Mouse (Mus musculus): Measurements from ENCODE around the gene Acoxl. TPM values are rescaled to one million over a fixed set of nuclear protein-coding genes. Genes with fewer than 3 reads are reported as not detected.

Acoxl gene
- polyA plus RNA-seq, 1 experiment, result 0.25 TPM

DNA sequence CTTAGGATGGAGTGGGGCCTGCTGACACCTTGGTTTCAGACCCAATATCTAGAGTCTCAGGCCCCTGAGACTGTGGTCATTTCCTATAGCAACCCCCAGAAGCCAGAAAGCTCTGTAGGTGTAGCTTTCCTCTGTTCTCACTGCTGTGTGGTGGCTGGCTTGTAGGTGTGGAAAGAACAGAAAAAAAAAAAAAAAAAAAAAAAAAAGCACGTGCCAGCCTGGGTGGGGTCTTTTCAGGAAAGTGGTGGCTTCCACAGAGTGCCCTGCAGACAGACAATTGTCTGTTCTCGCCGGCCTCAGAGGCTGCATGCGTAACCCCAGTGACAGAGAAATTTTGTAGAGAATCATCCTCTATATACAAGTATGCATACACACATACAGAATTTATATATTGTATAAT is 229.5 kb downstream of the Acoxl start:
- H3K4me3 ChIP-seq (ENCODE audit: extremely low read depth, insufficient read depth, insufficient read length), result no peak overlapping the region
- no peak for DNase-seq (ENCODE audit: low read depth in 1 of 2, low spot score in 2 of 2)
- WGBS, result 61% methylated on average over 4 of the region's 4 CpGs
- peaks cover 2% of the 10 kb centered on the region; the same call in 1 of the 2 replicates for H3K4me1 ChIP-seq (ENCODE audit: control insufficient read depth, insufficient read depth, insufficient read length)
- TF ChIP-seq POLR2A (IDR thresholded peaks at IDR 0.05; ENCODE audit: low read depth, low read length), result no peak
- no peak for TF ChIP-seq CTCF (IDR thresholded peaks at IDR 0.05; ENCODE audit: extremely low read depth, insufficient read depth, insufficient read length, insufficient replicate concordance)
- no peaks in the 10 kb centered on the region for H3K27me3 ChIP-seq (ENCODE audit: control insufficient read depth, insufficient read depth, low read length)
- no peak overlapping the region for H3K27ac ChIP-seq (ENCODE audit: insufficient read depth, low read length)
- no peaks in the 10 kb centered on the region for H3K36me3 ChIP-seq (ENCODE audit: control insufficient read depth, insufficient read depth, low read length)

DNA sequence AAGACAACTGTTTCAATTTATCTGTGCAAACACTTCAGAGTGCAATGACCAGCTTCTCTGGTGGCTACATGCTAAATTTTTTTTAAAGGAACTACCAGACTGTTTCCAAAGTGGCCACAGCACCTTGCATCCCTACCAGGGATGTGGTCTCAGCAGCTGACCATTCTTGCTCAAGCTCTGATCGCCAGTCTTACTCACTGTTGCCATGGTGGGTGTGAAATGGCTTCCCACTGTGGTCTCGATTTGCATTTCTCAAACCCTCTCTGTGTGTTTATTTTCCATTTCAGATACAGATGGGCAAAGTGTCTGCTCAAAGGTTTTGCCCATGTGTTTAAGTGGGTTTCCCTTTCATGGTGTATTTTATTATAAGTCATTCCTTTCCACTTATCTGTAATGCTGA is 230.3 kb downstream of the Acoxl start:
- H3K4me3 ChIP-seq (ENCODE audit: extremely low read depth, insufficient read depth, insufficient read length), result no peak overlapping the region
- H3K36me3 ChIP-seq (ENCODE audit: control insufficient read depth, insufficient read depth, low read length), result no peaks in the 10 kb centered on the region
- DNase-seq (ENCODE audit: low read depth in 1 of 2, low spot score in 2 of 2), result no peak
- 42% methylated on average over 2 of the region's 2 CpGs for WGBS
- H3K27me3 ChIP-seq (ENCODE audit: control insufficient read depth, insufficient read depth, low read length), result no peaks in the 10 kb centered on the region
- H3K4me1 ChIP-seq (ENCODE audit: control insufficient read depth, insufficient read depth, insufficient read length), result peaks cover 2% of the 10 kb centered on the region; the same call in 1 of the 2 replicates
- TF ChIP-seq POLR2A (IDR thresholded peaks at IDR 0.05; ENCODE audit: low read depth, low read length) (no peak), CTCF (IDR thresholded peaks at IDR 0.05; ENCODE audit: extremely low read depth, insufficient read depth, insufficient read length, insufficient replicate concordance) (no peak)
- no peak overlapping the region for H3K27ac ChIP-seq (ENCODE audit: insufficient read depth, low read length)

DNA sequence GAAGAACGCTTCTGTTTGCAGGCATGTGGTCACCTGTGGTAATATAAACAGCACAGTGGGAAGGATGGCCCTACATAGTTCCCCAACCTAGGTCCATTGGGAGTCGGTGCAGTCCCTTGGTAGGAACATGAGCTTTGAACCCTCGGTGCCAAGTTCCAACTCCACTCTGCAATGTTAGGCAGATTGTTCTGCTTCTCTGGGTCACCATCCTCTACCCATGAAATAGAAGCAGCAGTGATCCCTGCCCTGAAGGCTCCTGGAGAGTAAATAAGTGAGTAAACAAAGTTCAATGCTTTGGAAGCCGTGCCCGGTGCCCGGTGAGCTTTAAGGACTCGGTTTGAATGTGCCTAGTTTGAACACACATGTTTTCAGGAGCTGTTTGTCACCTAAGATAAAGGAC is 233.1 kb downstream of the Acoxl start:
- no peak for TF ChIP-seq CTCF (IDR thresholded peaks at IDR 0.05; ENCODE audit: extremely low read depth, insufficient read depth, insufficient read length, insufficient replicate concordance)
- TF ChIP-seq POLR2A (IDR thresholded peaks at IDR 0.05; ENCODE audit: low read depth, low read length), result no peak
- Histone ChIP-seq H3K4me3 (ENCODE audit: extremely low read depth, insufficient read depth, insufficient read length) (no peak overlapping the region), H3K27ac (ENCODE audit: insufficient read depth, low read length) (no peak overlapping the region), H3K4me1 (ENCODE audit: control insufficient read depth, insufficient read depth, insufficient read length) (peaks cover 2% of the 10 kb centered on the region; the same call in 1 of the 2 replicates), H3K27me3 (ENCODE audit: control insufficient read depth, insufficient read depth, low read length) (no peaks in the 10 kb centered on the region), H3K36me3 (ENCODE audit: control insufficient read depth, insufficient read depth, low read length) (no peaks in the 10 kb centered on the region)
- WGBS, result 88% methylated on average over 7 of the region's 7 CpGs
- DNase-seq (ENCODE audit: low read depth in 1 of 2, low spot score in 2 of 2), result no peak

DNA sequence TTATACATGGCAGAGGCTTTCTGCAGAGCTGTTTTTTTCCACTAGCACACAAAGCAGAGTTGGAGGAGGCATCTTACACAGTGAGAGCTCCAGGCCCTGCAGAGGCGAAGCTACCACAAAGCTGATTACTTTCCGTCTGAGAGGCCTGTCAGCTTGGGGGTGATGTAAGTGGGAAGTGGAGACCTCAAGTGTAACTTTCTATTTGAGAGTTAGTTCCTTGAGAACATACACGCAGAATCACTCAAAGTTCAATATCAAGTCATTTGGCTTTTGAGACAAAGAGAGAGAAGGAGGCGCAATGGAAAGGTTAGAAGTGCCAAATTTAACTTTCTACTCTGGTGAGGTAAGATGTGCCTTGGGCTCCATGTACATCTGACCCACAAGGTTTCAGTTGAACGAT is 234.3 kb downstream of the Acoxl start:
- no peak overlapping the region for H3K27ac ChIP-seq (ENCODE audit: insufficient read depth, low read length)
- peaks cover 2% of the 10 kb centered on the region; the same call in 1 of the 2 replicates for H3K4me1 ChIP-seq (ENCODE audit: control insufficient read depth, insufficient read depth, insufficient read length)
- no peaks in the 10 kb centered on the region for H3K27me3 ChIP-seq (ENCODE audit: control insufficient read depth, insufficient read depth, low read length)
- no peak for TF ChIP-seq CTCF (IDR thresholded peaks at IDR 0.05; ENCODE audit: extremely low read depth, insufficient read depth, insufficient read length, insufficient replicate concordance)
- TF ChIP-seq POLR2A (IDR thresholded peaks at IDR 0.05; ENCODE audit: low read depth, low read length), result no peak
- DNase-seq (ENCODE audit: low read depth in 1 of 2, low spot score in 2 of 2), result no peak
- H3K36me3 ChIP-seq (ENCODE audit: control insufficient read depth, insufficient read depth, low read length), result no peaks in the 10 kb centered on the region
- 46% methylated on average over 5 of the region's 5 CpGs for WGBS
- no peak overlapping the region for H3K4me3 ChIP-seq (ENCODE audit: extremely low read depth, insufficient read depth, insufficient read length)

DNA sequence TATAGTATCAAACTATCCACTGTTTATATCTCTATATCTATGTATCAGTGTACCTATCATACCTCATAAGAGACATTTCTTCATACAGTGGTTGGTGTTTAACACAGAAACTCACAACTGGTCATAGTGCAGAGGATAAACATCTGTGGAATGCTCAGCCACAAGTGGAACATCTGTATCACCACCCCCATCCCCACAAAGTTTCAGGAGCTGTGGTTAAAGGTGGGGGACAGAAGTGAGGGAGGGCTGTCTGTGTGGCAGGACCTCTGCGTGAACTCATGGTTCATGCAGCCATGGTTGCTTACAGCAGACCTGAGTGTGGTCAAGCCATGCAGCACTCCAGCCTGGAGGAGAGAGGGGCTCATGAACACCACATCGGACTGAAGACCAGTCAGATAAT is 234.9 kb downstream of the Acoxl start:
- 83% methylated on average over 2 of the region's 2 CpGs for WGBS
- peaks cover 2% of the 10 kb centered on the region; the same call in 1 of the 2 replicates for H3K4me1 ChIP-seq (ENCODE audit: control insufficient read depth, insufficient read depth, insufficient read length)
- H3K27ac ChIP-seq (ENCODE audit: insufficient read depth, low read length), result no peak overlapping the region
- TF ChIP-seq CTCF (IDR thresholded peaks at IDR 0.05; ENCODE audit: extremely low read depth, insufficient read depth, insufficient read length, insufficient replicate concordance) (no peak), POLR2A (IDR thresholded peaks at IDR 0.05; ENCODE audit: low read depth, low read length) (no peak)
- H3K4me3 ChIP-seq (ENCODE audit: extremely low read depth, insufficient read depth, insufficient read length), result no peak overlapping the region
- H3K27me3 ChIP-seq (ENCODE audit: control insufficient read depth, insufficient read depth, low read length), result no peaks in the 10 kb centered on the region
- no peak for DNase-seq (ENCODE audit: low read depth in 1 of 2, low spot score in 2 of 2)
- no peaks in the 10 kb centered on the region for H3K36me3 ChIP-seq (ENCODE audit: control insufficient read depth, insufficient read depth, low read length)

DNA sequence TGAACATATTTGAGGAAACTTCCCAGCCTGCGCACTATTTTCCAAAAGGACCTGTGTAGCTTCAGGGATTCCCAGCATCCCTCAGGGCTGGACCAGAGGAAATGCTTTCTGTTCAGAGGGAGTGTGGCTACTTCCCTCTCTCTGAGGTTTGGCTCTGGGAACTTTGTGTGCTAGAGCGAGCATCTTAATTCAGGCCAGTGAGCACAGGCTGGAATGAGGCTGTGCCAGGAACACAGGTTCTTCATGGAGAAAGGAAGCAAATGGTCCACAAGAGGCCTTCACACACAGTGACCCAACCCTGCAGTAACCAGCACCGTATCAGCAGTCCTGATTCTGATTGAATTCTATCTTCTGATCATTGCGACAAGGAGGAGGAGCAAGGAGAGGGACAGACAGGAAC is 238.3 kb downstream of the Acoxl start:
- no peaks in the 10 kb centered on the region for H3K36me3 ChIP-seq (ENCODE audit: control insufficient read depth, insufficient read depth, low read length)
- no peak overlapping the region for H3K4me3 ChIP-seq (ENCODE audit: extremely low read depth, insufficient read depth, insufficient read length)
- no peaks in the 10 kb centered on the region for H3K4me1 ChIP-seq (ENCODE audit: control insufficient read depth, insufficient read depth, insufficient read length)
- DNase-seq (ENCODE audit: low read depth in 1 of 2, low spot score in 2 of 2), result no peak
- no peaks in the 10 kb centered on the region for H3K27me3 ChIP-seq (ENCODE audit: control insufficient read depth, insufficient read depth, low read length)
- WGBS, result 95% methylated on average over 4 of the region's 4 CpGs
- no peak for TF ChIP-seq CTCF (IDR thresholded peaks at IDR 0.05; ENCODE audit: extremely low read depth, insufficient read depth, insufficient read length, insufficient replicate concordance)
- TF ChIP-seq POLR2A (IDR thresholded peaks at IDR 0.05; ENCODE audit: low read depth, low read length), result no peak
- H3K27ac ChIP-seq (ENCODE audit: insufficient read depth, low read length), result no peak overlapping the region

DNA sequence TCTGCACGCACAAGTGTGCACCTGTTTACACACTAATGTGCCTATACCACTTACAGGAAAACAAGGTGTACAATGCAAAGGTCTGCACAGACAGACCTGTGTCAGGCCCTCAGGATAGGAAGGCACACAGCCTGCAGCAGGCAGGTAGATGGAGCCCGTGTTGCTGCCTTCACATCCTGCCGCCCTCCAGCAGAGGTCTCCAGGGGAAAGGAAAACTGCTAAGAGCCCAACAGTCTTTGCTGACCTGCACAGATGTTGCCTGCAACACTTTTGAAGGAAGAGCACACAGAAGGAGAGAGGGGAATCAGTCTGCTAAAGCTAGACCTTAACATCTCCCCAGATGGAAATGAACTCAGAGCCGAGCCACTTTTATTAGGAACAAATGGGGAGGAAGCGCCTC is 240.2 kb downstream of the Acoxl start:
- no peak for DNase-seq (ENCODE audit: low read depth in 1 of 2, low spot score in 2 of 2)
- H3K4me3 ChIP-seq (ENCODE audit: extremely low read depth, insufficient read depth, insufficient read length), result no peak overlapping the region
- TF ChIP-seq POLR2A (IDR thresholded peaks at IDR 0.05; ENCODE audit: low read depth, low read length), result no peak
- TF ChIP-seq CTCF (IDR thresholded peaks at IDR 0.05; ENCODE audit: extremely low read depth, insufficient read depth, insufficient read length, insufficient replicate concordance), result peak; percentile 44; the same call in 1 of the 2 replicates
- no peaks in the 10 kb centered on the region for H3K36me3 ChIP-seq (ENCODE audit: control insufficient read depth, insufficient read depth, low read length)
- no peaks in the 10 kb centered on the region for H3K27me3 ChIP-seq (ENCODE audit: control insufficient read depth, insufficient read depth, low read length)
- no peak overlapping the region for H3K27ac ChIP-seq (ENCODE audit: insufficient read depth, low read length)
- 0 out of 2 replicates have a peak, but pooled peaks cover under 1% of the 10 kb centered on the region for H3K4me1 ChIP-seq (ENCODE audit: control insufficient read depth, insufficient read depth, insufficient read length)
- WGBS, result 56% methylated on average over 5 of the region's 5 CpGs
